Mouse (Mus musculus): ENCODE results near the gene Suco. TPM values are rescaled to one million over a fixed set of nuclear protein-coding genes. Genes with fewer than 3 reads are reported as not detected.

Suco gene
- total RNA-seq, 2 experiments from 2014 or later, result 8.1 to 10.3 TPM

DNA sequence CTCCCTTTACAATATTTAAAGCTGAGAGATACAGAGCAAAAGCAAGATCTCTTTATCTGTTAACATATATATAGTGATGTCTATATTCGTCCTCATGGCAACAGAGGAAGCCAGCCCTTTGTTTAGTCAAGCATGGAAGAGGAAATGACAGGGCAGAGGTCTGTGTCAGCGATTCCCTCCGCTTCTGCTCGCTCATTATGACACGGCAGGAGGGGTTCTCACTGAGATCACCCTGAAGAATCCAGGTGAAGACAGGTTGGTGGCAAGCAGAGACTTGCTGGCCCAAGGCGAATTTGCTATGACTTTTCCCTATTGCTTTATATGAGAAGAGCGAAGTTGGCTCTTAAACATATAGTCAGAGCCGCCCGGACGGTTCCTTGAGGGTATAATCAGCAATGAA lies 19.6 kb upstream of the Suco start:
- intact Hi-C loops (cut with DNase I; ENCODE audit: low total_unique reads), result no loop called here
- DNase-seq, result no peak

DNA sequence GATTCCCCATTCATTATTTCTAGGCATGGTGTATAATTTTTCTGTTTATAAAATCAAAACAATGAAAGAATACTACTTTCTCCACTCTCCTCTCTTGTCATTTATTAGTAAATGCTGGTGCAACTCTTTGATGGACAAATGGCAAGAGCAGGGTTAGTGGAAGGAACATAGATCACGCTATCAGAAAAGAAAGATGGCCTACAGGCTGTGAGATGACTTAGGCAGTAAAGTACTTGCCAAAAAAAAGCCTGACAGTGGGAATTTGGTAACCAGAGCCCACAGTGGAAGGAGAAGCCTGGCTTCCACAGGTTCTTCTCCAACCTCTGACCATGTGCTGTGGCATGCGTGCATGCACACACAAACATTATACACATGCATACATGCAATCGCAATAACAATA lies 18.5 kb upstream of the Suco start:
- intact Hi-C loops (cut with DNase I; ENCODE audit: low total_unique reads), result no loop called here
- no peak for DNase-seq

GRCm38 (mm10) chr1:161894553-161894952 lies 18.1 kb upstream of the Suco start:
- DNase-seq, result no peak
- intact Hi-C loops (cut with DNase I; ENCODE audit: low total_unique reads), result no loop called here

DNA sequence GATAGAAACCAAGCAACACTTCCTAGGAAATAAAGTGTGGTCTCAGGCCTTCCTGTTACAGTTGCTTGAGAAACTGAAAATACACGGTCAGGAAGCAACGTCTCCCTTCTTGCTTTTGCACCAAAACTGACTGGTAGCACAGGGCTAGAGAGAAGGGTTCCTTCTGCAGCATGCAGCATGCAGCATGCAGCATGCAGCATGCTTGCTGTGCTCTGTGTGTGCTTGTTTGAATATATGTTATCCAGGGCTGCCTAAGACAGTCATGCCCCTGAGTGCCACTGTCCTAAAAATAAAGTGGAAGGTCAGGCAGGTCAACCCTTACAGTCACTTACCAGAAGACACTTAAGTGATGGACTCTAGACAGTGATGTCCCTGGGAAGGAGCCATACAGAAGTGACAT lies 17.6 kb upstream of the Suco start:
- intact Hi-C loops (cut with DNase I; ENCODE audit: low total_unique reads), result no loop called here
- DNase-seq, result no peak

DNA sequence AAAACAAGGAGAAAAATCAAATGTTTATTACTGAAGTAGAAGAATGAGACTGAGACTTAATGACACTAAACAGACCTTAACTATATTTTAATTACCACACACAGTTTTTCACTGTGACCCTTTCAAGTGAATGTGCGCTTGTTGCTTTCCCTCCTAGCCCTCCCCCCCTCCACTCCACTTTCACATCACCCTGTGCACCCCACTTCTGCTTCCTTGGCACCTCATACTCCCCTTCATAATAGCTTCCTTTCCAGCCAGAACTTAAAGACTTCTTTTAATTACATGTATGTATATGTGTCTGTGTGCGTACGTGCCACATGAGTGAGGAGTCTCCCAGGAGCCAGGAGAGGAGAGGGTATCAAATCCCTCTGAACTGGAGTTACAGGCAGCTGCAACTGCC lies 12.3 kb upstream of the Suco start:
- no peak for DNase-seq
- intact Hi-C loops (cut with DNase I; ENCODE audit: low total_unique reads), result no loop called here

- intact Hi-C loops (cut with DNase I; ENCODE audit: low total_unique reads), result no loop called here
- DNase-seq, result no peak
These were observed 11.3 kb upstream of the Suco start for GRCm38 (mm10) chr1:161887679-161888260.

DNA sequence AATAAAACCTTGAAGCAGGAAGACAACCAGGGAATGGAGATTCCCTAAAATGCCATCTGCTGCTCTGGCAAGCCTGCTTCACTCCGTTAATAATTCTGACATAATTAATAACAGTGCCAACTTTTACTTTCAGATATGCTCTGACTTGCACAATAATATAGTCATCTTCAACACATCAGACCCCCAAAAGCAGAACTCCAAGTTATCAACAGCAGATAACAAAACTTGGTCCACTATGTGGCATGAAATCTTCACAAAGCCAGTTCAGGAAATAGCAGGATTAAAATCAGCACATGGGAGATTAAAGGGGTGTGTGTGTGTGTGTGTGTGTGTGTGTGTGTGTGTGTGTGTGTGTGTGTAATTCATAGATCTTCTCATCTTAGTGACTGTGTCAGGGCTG lies 9.3 kb upstream of the Suco start:
- DNase-seq, result no peak
- intact Hi-C loops (cut with DNase I; ENCODE audit: low total_unique reads), result no loop called here

DNA sequence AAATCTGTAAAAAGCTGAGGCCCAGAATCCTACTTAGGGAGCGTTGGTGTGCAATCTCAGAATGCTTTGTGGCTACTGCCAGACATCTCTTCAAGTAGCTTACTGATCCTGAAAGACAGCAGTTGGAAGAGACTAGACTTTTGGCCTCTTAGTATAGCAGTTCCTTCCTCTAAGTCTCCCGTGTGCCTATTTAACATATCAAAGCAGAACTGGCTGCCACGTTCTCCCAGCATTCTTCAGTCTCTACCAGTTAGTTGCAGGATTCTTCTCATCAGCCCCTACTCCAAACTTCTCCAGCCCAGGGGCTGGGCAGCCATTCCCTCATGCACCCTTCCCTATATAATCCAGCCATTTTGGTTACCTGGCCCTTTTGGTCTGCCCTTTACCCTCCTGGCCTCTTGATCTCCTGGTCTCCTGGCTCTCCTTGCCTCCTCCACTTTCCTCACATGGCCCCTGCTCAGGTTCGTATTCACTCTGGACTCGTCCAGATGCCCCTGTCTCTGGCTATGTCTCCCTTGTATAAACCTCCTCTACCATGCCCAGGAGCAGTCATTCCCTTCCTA lies 1.2 kb upstream of the Suco start:
- intact Hi-C loops (cut with DNase I; ENCODE audit: low total_unique reads), result loop anchor here (10.0 kb wide), 1 partner anchor 87 kb away; the partner anchor contains the start of gene Pigc
- no peak for DNase-seq

GRCm38 (mm10) chr1:161875706-161876552 lies 553 bp downstream of the Suco start:
- no peak for DNase-seq

DNA sequence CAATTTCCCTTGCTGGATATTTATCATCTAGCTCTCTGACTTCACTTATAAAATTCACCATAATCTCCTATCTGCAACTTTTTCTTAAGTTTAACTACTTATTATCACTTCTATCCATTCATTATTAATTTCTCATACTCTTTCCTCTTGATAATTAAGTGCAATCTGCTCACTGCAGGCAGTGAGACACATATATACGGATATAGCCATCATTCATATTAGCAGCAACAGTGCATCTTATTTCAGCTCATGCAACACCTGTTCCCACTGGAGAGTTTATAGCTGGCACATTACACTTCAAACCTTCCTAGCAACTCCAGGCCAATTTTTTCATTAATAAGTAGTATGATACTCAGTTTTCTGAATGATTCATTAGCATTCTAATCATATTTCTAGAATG lies 7.1 kb downstream of the Suco start:
- DNase-seq, result no peak
- intact Hi-C loops (cut with DNase I; ENCODE audit: low total_unique reads), result no loop called here

More at GRCm38 (mm10) chr1:161875706-161876552, 553 bp downstream of the Suco start:
- intact Hi-C loops (cut with DNase I; ENCODE audit: low total_unique reads), result loop anchor here (10.0 kb wide), 1 partner anchor 89 kb away; the partner anchor contains the start of gene Pigc

- DNase-seq, result no peak
- intact Hi-C loops (cut with DNase I; ENCODE audit: low total_unique reads), result no loop called here
These were observed 8.1 kb downstream of the Suco start for GRCm38 (mm10) chr1:161868413-161868812.

DNA sequence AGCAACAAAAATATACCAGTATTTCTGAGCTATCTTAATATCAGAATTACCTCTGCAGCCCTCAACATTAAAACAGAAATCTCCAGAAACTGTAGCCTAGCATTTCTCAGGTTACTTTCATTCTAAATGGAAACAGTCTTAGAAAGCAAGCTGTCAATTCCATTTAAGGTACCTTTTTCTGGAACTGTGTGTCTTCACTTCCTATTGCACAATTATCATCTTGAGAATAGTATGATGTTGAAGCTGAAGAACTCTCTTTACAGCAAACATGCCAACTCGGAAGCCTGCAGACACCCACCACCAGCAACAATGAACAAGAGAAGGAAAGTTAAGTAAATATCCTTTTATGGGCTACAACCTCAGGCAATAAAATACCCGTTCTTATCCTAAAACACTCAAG lies 12.7 kb downstream of the Suco start:
- no peak for DNase-seq
- intact Hi-C loops (cut with DNase I; ENCODE audit: low total_unique reads), result no loop called here

GRCm38 (mm10) chr1:161859248-161859647 lies 17.2 kb downstream of the Suco start:
- intact Hi-C loops (cut with DNase I; ENCODE audit: low total_unique reads), result no loop called here
- DNase-seq, result no peak

- DNase-seq, result no peak
- intact Hi-C loops (cut with DNase I; ENCODE audit: low total_unique reads), result no loop called here
These were observed 49.8 kb downstream of the Suco start for GRCm38 (mm10) chr1:161826677-161827076.

- intact Hi-C loops (cut with DNase I; ENCODE audit: low total_unique reads), result no loop called here
- DNase-seq, result no peak
These were observed 67.1 kb downstream of the Suco start for GRCm38 (mm10) chr1:161809428-161809827.

DNA sequence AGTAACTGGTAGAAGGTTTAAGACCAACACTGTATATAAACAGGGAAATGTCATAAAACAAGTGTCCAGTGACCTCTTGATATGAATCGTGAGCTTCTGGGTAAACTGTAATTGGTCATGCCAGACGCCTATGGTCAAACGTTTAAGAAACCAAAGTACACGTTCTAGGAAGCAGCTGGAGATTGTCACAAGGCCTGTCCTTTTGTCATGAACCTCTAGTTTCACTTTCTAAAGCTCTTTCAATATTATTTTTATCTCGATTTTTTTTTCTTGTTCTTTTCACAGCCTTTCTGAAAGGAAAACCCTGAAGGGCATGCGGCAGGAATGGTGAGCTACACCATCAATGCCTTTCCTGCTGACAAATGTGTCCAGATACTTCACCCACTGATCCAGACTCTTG lies 67.5 kb downstream of the Suco start:
- no peak for DNase-seq
- intact Hi-C loops (cut with DNase I; ENCODE audit: low total_unique reads), result no loop called here

- no peak for DNase-seq
- intact Hi-C loops (cut with DNase I; ENCODE audit: low total_unique reads), result no loop called here
These were observed 71.9 kb downstream of the Suco start for GRCm38 (mm10) chr1:161804541-161804971.

- intact Hi-C loops (cut with DNase I; ENCODE audit: low total_unique reads), result no loop called here
- DNase-seq, result no peak
These were observed 75.2 kb downstream of the Suco start for GRCm38 (mm10) chr1:161801321-161801720.

- no peak for DNase-seq
- intact Hi-C loops (cut with DNase I; ENCODE audit: low total_unique reads), result no loop called here
These were observed 76.2 kb downstream of the Suco start for GRCm38 (mm10) chr1:161800256-161800655.

DNA sequence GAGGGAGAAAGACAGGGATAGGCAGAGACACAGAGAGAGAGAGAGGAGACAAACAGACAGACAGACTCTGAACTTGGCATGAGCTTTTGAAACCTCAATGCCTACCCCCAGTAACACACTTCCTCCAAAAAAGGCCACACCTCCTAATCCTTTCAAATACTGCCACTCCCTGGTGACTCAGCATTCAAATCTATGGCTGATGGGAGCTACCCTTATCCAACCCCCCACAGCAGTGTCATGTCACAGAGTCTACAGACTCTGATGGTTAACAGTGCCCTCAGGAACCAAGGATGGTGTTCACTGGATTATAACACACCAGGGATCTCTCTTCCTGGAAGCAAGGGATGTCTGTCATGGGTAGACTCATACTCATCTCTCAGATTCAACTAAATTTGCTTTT lies 76.7 kb downstream of the Suco start:
- no peak for DNase-seq
- intact Hi-C loops (cut with DNase I; ENCODE audit: low total_unique reads), result no loop called here

DNA sequence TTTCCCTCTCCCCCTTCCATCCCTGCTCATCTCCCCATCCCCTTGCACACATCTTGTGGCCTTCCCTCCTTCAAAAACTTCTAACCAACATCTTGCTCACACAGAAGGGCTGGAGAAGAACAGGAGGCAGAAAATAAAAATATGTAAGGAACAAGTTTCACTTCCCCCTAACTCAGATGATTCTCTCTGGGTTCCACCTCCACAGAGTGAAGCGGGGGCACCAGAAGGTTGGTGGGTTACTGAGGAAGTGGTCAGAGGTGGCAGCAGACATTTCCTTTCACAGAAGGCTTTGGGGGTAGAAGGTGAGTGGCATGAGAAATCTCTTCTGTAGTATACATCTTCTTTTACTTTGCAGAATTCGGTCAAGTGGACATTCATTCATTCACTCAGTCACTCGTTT lies 77.6 kb downstream of the Suco start:
- intact Hi-C loops (cut with DNase I; ENCODE audit: low total_unique reads), result no loop called here

More for the DNA sequence above, 77.6 kb downstream of the Suco start:
- no peak for DNase-seq

Measured in gastrocnemius, postnatal 14 days (tissue).